Mouse (Mus musculus) myocyte (in vitro differentiated cells): ENCODE results near the gene Mt2.

Experiments
- CEBPB ChIP-seq: IDR thresholded peaks from 2 replicates; pipeline ENCODE4 v1.6.1; 2011; ENCODE audit warnings: mild to moderate bottlenecking, moderate library complexity; ENCODE audit not compliant: poor library complexity, insufficient read depth, severe bottlenecking
- POLR2A ChIP-seq: IDR thresholded peaks from one replicate; pipeline ENCODE4 v1.6.1; 2011; ENCODE audit warnings: low read depth, mild to moderate bottlenecking, control low read depth, moderate library complexity; ENCODE audit not compliant: insufficient read length

- TF ChIP-seq POLR2A, result no peak
- TF ChIP-seq CEBPB, result no peak
These were observed 33.3 kb downstream of the Mt2 start for GRCm38 (mm10) chr8:94205736-94206135.
